Mouse (Mus musculus): ENCODE results near the gene Pja2. TPM values are rescaled to one million over a fixed set of nuclear protein-coding genes. Genes with fewer than 3 reads are reported as not detected.

Pja2 gene
- total RNA-seq (2014; rRNA removed; ENCODE audit: low replicate concordance) (67.9 and 81.0 TPM in 2 replicates), polyA plus RNA-seq (2015; fragmentation: Nextera tagmentation; extraction: Ambion mirVana) (74.6 and 86.3 TPM in 2 replicates)

- Histone ChIP-seq H3K27me3 (ENCODE audit: control insufficient read depth, insufficient read depth, low read length) (no peaks in the 10 kb centered on the region), H3K27ac (ENCODE audit: low read depth) (peak within 1 kb of the TSS; percentile 98), H3K4me2 (ENCODE audit: low read depth, low read length) (peak within 1 kb of the TSS; percentile 84), H3K36me3 (replicated peaks; ENCODE audit: control insufficient read depth, insufficient read depth, low read length) (no peaks in the 10 kb centered on the region; the same call in 1 of the 2 replicates), H3K9me3 (replicated peaks; ENCODE audit: control insufficient read depth, low read length) (no peaks in the 10 kb centered on the region), H3K4me3 (ENCODE audit: low read depth, low read length) (peak within 1 kb of the TSS; percentile 93), H3K9ac (replicated peaks; ENCODE audit: low read depth, low read length) (peak within 1 kb of the TSS; percentile 97), H3K4me1 (ENCODE audit: control insufficient read depth, insufficient read depth) (peaks cover 12% of the 10 kb centered on the region)
- no peak for TF ChIP-seq CTCF (IDR thresholded peaks at IDR 0.05; ENCODE audit: low read depth)
- peak; percentile 66 for TF ChIP-seq EP300 (IDR thresholded peaks at IDR 0.05; ENCODE audit: low read depth)
- 0% methylated on average over 52 of the region's 60 CpGs for WGBS
- DNase-seq (ENCODE audit: low spot score): peak; percentile 100
- ATAC-seq (ENCODE audit: insufficient read depth, low read depth): peak; percentile 98
Measured at GRCm38 (mm10) chr17:64331898-64332769, at the start of gene Pja2. Gene Pja2, minus strand, starts transcription at chr17:64331916.

GRCm38 (mm10) chr17:64375327-64375726 is 43.6 kb upstream of the Pja2 start:
- no peak overlapping the region for H3K4me3 ChIP-seq (ENCODE audit: low read depth, low read length)
- H3K36me3 ChIP-seq (replicated peaks; ENCODE audit: control insufficient read depth, insufficient read depth, low read length): no peaks in the 10 kb centered on the region
- TF ChIP-seq CTCF (IDR thresholded peaks at IDR 0.05; ENCODE audit: low read depth) (peak; percentile 97), EP300 (IDR thresholded peaks at IDR 0.05; ENCODE audit: low read depth) (no peak)
- peak; percentile 47 for DNase-seq (ENCODE audit: low spot score)
- no peaks in the 10 kb centered on the region for H3K9me3 ChIP-seq (replicated peaks; ENCODE audit: control insufficient read depth, low read length)
- ATAC-seq (ENCODE audit: insufficient read depth, low read depth): peak; percentile 83
- H3K4me1 ChIP-seq (ENCODE audit: control insufficient read depth, insufficient read depth): no peaks in the 10 kb centered on the region
- H3K9ac ChIP-seq (replicated peaks; ENCODE audit: low read depth, low read length): no peak overlapping the region
- 61% methylated on average over 4 of the region's 4 CpGs for WGBS
- no peak overlapping the region for H3K27ac ChIP-seq (ENCODE audit: low read depth)
- H3K27me3 ChIP-seq (ENCODE audit: control insufficient read depth, insufficient read depth, low read length): no peaks in the 10 kb centered on the region
- H3K4me2 ChIP-seq (ENCODE audit: low read depth, low read length): no peak overlapping the region

GRCm38 (mm10) chr17:64363694-64364093 is 32.0 kb upstream of the Pja2 start:
- no peaks in the 10 kb centered on the region for H3K36me3 ChIP-seq (replicated peaks; ENCODE audit: control insufficient read depth, insufficient read depth, low read length)
- no peak for ATAC-seq (ENCODE audit: insufficient read depth, low read depth)
- H3K4me3 ChIP-seq (ENCODE audit: low read depth, low read length): no peak overlapping the region
- H3K9me3 ChIP-seq (replicated peaks; ENCODE audit: control insufficient read depth, low read length): no peaks in the 10 kb centered on the region
- H3K4me2 ChIP-seq (ENCODE audit: low read depth, low read length): no peak overlapping the region
- H3K27ac ChIP-seq (ENCODE audit: low read depth): 0 out of 2 replicates have a peak overlapping the region, but pooled peaks have one; percentile 15
- 40% methylated on average over 1 of the region's 1 CpGs for WGBS
- peak; percentile 48 for DNase-seq (ENCODE audit: low spot score)
- H3K4me1 ChIP-seq (ENCODE audit: control insufficient read depth, insufficient read depth): peaks cover 7% of the 10 kb centered on the region; the same call in 1 of the 2 replicates
- TF ChIP-seq CTCF (IDR thresholded peaks at IDR 0.05; ENCODE audit: low read depth) (no peak), EP300 (IDR thresholded peaks at IDR 0.05; ENCODE audit: low read depth) (no peak)
- no peaks in the 10 kb centered on the region for H3K27me3 ChIP-seq (ENCODE audit: control insufficient read depth, insufficient read depth, low read length)
- H3K9ac ChIP-seq (replicated peaks; ENCODE audit: low read depth, low read length): no peak overlapping the region

GRCm38 (mm10) chr17:64362570-64362969 is 30.9 kb upstream of the Pja2 start:
- TF ChIP-seq EP300 (IDR thresholded peaks at IDR 0.05; ENCODE audit: low read depth): no peak
- no peak for TF ChIP-seq CTCF (IDR thresholded peaks at IDR 0.05; ENCODE audit: low read depth)
- DNase-seq (ENCODE audit: low spot score) (no peak), ATAC-seq (ENCODE audit: insufficient read depth, low read depth) (no peak)
- H3K9me3 ChIP-seq (replicated peaks; ENCODE audit: control insufficient read depth, low read length): no peaks in the 10 kb centered on the region
- H3K27ac ChIP-seq (ENCODE audit: low read depth): no peak overlapping the region
- no peaks in the 10 kb centered on the region for H3K36me3 ChIP-seq (replicated peaks; ENCODE audit: control insufficient read depth, insufficient read depth, low read length)
- no peak overlapping the region for H3K9ac ChIP-seq (replicated peaks; ENCODE audit: low read depth, low read length)
- no peaks in the 10 kb centered on the region for H3K27me3 ChIP-seq (ENCODE audit: control insufficient read depth, insufficient read depth, low read length)
- no peak overlapping the region for H3K4me3 ChIP-seq (ENCODE audit: low read depth, low read length)
- H3K4me1 ChIP-seq (ENCODE audit: control insufficient read depth, insufficient read depth): peaks cover 7% of the 10 kb centered on the region; the same call in 1 of the 2 replicates
- H3K4me2 ChIP-seq (ENCODE audit: low read depth, low read length): no peak overlapping the region
- 83% methylated on average over 5 of the region's 5 CpGs for WGBS

GRCm38 (mm10) chr17:64361911-64362425 is 30.3 kb upstream of the Pja2 start:
- DNase-seq (ENCODE audit: low spot score) (no peak), ATAC-seq (ENCODE audit: insufficient read depth, low read depth) (no peak)
- H3K4me3 ChIP-seq (ENCODE audit: low read depth, low read length): no peak overlapping the region
- no peak overlapping the region for H3K4me2 ChIP-seq (ENCODE audit: low read depth, low read length)
- WGBS: 75% methylated on average over 3 of the region's 3 CpGs
- no peaks in the 10 kb centered on the region for H3K27me3 ChIP-seq (ENCODE audit: control insufficient read depth, insufficient read depth, low read length)
- H3K9me3 ChIP-seq (replicated peaks; ENCODE audit: control insufficient read depth, low read length): no peaks in the 10 kb centered on the region
- H3K4me1 ChIP-seq (ENCODE audit: control insufficient read depth, insufficient read depth): peaks cover 7% of the 10 kb centered on the region; the same call in 1 of the 2 replicates
- H3K36me3 ChIP-seq (replicated peaks; ENCODE audit: control insufficient read depth, insufficient read depth, low read length): no peaks in the 10 kb centered on the region
- TF ChIP-seq EP300 (IDR thresholded peaks at IDR 0.05; ENCODE audit: low read depth) (no peak), CTCF (IDR thresholded peaks at IDR 0.05; ENCODE audit: low read depth) (no peak)
- H3K9ac ChIP-seq (replicated peaks; ENCODE audit: low read depth, low read length): no peak overlapping the region
- H3K27ac ChIP-seq (ENCODE audit: low read depth): no peak overlapping the region
